Mouse (Mus musculus) kidney, embryonic 14.5 days (tissue): ENCODE data around the gene Ip6k3. TPM values are rescaled to one million over a fixed set of nuclear protein-coding genes. Genes with fewer than 3 reads are reported as not detected.

Experiments used
- ATAC-seq: fragments of 200-750 bp; cut with Nextera tagmentation; 2 replicates; pipeline ENCODE4 v1.8.0; 2017; ENCODE audit warnings: moderate number of reproducible peaks, mild to moderate bottlenecking, moderate TSS enrichment, moderate library complexity; ENCODE audit not compliant: low FRiP score, low TSS enrichment
- H3K27ac ChIP-seq: fragments of 300-500 bp; sonication (generic); 2 replicates; pipeline ENCODE4 v1.5.1; 2014; ENCODE audit warnings: low read depth, mild to moderate bottlenecking, low read length, moderate library complexity, mixed read lengths
- H3K27me3 ChIP-seq: fragments of 300-500 bp; sonication (generic); 2 replicates; pipeline ENCODE4 v1.6.1; 2014; ENCODE audit warnings: mild to moderate bottlenecking, low read length; ENCODE audit not compliant: control insufficient read depth, insufficient read depth
- H3K36me3 ChIP-seq: fragments of 300-500 bp; sonication (generic); 2 replicates; pipeline ENCODE4 v1.6.1; 2014; ENCODE audit warnings: low read length, mixed read lengths; ENCODE audit not compliant: control insufficient read depth, insufficient read depth
- H3K4me1 ChIP-seq: fragments of 300-500 bp; sonication (generic); 2 replicates; pipeline ENCODE4 v1.6.1; 2014; ENCODE audit warnings: low read length, mixed read lengths; ENCODE audit not compliant: control insufficient read depth, insufficient read depth
- H3K4me2 ChIP-seq: fragments of 300-500 bp; sonication (generic); replicated peaks from 2 replicates; pipeline ENCODE4 v1.6.1; 2014; ENCODE audit warnings: low read depth, mild to moderate bottlenecking, low read length
- H3K4me3 ChIP-seq: fragments of 300-500 bp; sonication (generic); 2 replicates; pipeline ENCODE4 v1.5.1; 2014; ENCODE audit warnings: mild to moderate bottlenecking, low read length
- H3K9ac ChIP-seq: fragments of 300-500 bp; sonication (generic); 2 replicates; pipeline ENCODE4 v1.6.1; 2014; ENCODE audit warnings: low read depth, mild to moderate bottlenecking, low read length, moderate library complexity
- H3K9me3 ChIP-seq: fragments of 300-500 bp; sonication (generic); 2 replicates; pipeline ENCODE4 v1.6.1; 2016; ENCODE audit warnings: low read length; ENCODE audit not compliant: control insufficient read depth
- WGBS: fragments of 180-500 bp; shearing (Covaris S2); extraction: QIAGEN DNeasy Blood & Tissue Kit; methylation state at CpG from one replicate; pipeline ENCODE4 v1.1.7; 2014; 5-methylcytosine and 5-hydroxymethylcytosine counted together
- polyA plus RNA-seq: library from polyadenylated mRNA; unstranded; fragments of >200 nt; fragmentation: Nextera tagmentation; extraction: Ambion mirVana; gene quantifications from 2 replicates; pipeline ENCODE4 v1.2.1, GENCODE M21; 2014

Ip6k3 gene
- polyA plus RNA-seq, 1 experiment from 2014 or later: 0.12 TPM

- Histone ChIP-seq H3K27me3 (no peaks in the 10 kb centered on the region), H3K27ac (0 out of 2 replicates have a peak within 1 kb of the TSS, but pooled peaks have one; percentile 39), H3K4me3 (peak within 1 kb of the TSS; percentile 67), H3K9ac (peak within 1 kb of the TSS; percentile 77), H3K9me3 (no peaks in the 10 kb centered on the region), H3K4me2 (peak within 1 kb of the TSS; percentile 38), H3K36me3 (no peaks in the 10 kb centered on the region), H3K4me1 (peaks cover 39% of the 10 kb centered on the region)
- peak; percentile 88 for ATAC-seq
- WGBS: under 1% methylated on average over 46 of the region's 46 CpGs
These were observed 33.9 kb downstream of the Ip6k3 start, which contains the start of gene Uqcc2 for GRCm38 (mm10) chr17:27133551-27134141. TSS of gene Uqcc2 (minus strand) at chr17:27133916.

GRCm38 (mm10) chr17:27132238-27132637 is 35.4 kb downstream of the Ip6k3 start:
- Histone ChIP-seq H3K4me1 (peaks cover 39% of the 10 kb centered on the region), H3K27me3 (no peaks in the 10 kb centered on the region), H3K4me3 (no peak overlapping the region), H3K27ac (no peak overlapping the region), H3K36me3 (no peaks in the 10 kb centered on the region), H3K9me3 (no peaks in the 10 kb centered on the region), H3K9ac (no peak overlapping the region; the same call in 1 of the 2 replicates), H3K4me2 (no peak overlapping the region)
- ATAC-seq: no peak
- WGBS: 82% methylated on average over 10 of the region's 10 CpGs

- Histone ChIP-seq H3K36me3 (no peaks in the 10 kb centered on the region), H3K27me3 (no peaks in the 10 kb centered on the region), H3K4me3 (no peak overlapping the region), H3K4me1 (peaks cover 39% of the 10 kb centered on the region), H3K9me3 (no peaks in the 10 kb centered on the region), H3K4me2 (no peak overlapping the region), H3K9ac (no peak overlapping the region; the same call in 1 of the 2 replicates), H3K27ac (no peak overlapping the region)
- ATAC-seq: peak; percentile 39
- 35% methylated on average over 10 of the region's 10 CpGs for WGBS
These were observed 36.3 kb downstream of the Ip6k3 start for GRCm38 (mm10) chr17:27131240-27131665.

- Histone ChIP-seq H3K4me2 (no peak overlapping the region), H3K27ac (no peak overlapping the region), H3K9me3 (no peaks in the 10 kb centered on the region), H3K4me1 (peaks cover 39% of the 10 kb centered on the region), H3K27me3 (no peaks in the 10 kb centered on the region), H3K9ac (no peak overlapping the region; the same call in 1 of the 2 replicates), H3K36me3 (peaks cover under 1% of the 10 kb centered on the region; the same call in 1 of the 2 replicates), H3K4me3 (no peak overlapping the region)
- no peak for ATAC-seq
- WGBS: 50% methylated on average over 9 of the region's 9 CpGs
These were observed 37.3 kb downstream of the Ip6k3 start for GRCm38 (mm10) chr17:27130246-27130645.

- no peak overlapping the region for H3K9ac ChIP-seq
- 85% methylated on average over 7 of the region's 7 CpGs for WGBS
These were observed 37.8 kb downstream of the Ip6k3 start for GRCm38 (mm10) chr17:27129819-27130218.

GRCm38 (mm10) chr17:27129291-27129690 is 38.3 kb downstream of the Ip6k3 start:
- Histone ChIP-seq H3K9me3 (no peaks in the 10 kb centered on the region), H3K36me3 (peaks cover 9% of the 10 kb centered on the region; the same call in 1 of the 2 replicates), H3K4me3 (no peak overlapping the region), H3K27ac (no peak overlapping the region), H3K27me3 (no peaks in the 10 kb centered on the region), H3K9ac (no peak overlapping the region), H3K4me1 (peaks cover 37% of the 10 kb centered on the region), H3K4me2 (no peak overlapping the region)
- 73% methylated on average over 13 of the region's 13 CpGs for WGBS
- ATAC-seq: no peak

More at GRCm38 (mm10) chr17:27129819-27130218, 37.8 kb downstream of the Ip6k3 start:
- Histone ChIP-seq H3K9me3 (no peaks in the 10 kb centered on the region), H3K4me3 (no peak overlapping the region), H3K4me1 (peaks cover 38% of the 10 kb centered on the region), H3K4me2 (no peak overlapping the region), H3K27ac (no peak overlapping the region), H3K27me3 (no peaks in the 10 kb centered on the region), H3K36me3 (peaks cover 5% of the 10 kb centered on the region; the same call in 1 of the 2 replicates)
- no peak for ATAC-seq

GRCm38 (mm10) chr17:27128189-27128588 is 39.4 kb downstream of the Ip6k3 start:
- 96% methylated on average over 5 of the region's 5 CpGs for WGBS
- peaks cover 20% of the 10 kb centered on the region for H3K36me3 ChIP-seq
- no peak overlapping the region for H3K27ac ChIP-seq
- H3K27me3 ChIP-seq: no peaks in the 10 kb centered on the region
- no peak for ATAC-seq
- no peak overlapping the region for H3K9ac ChIP-seq
- no peak overlapping the region for H3K4me2 ChIP-seq
- H3K4me1 ChIP-seq: peaks cover 34% of the 10 kb centered on the region
- H3K4me3 ChIP-seq: no peak overlapping the region
- H3K9me3 ChIP-seq: no peaks in the 10 kb centered on the region

- H3K36me3 ChIP-seq: peaks cover 32% of the 10 kb centered on the region
- H3K27me3 ChIP-seq: no peaks in the 10 kb centered on the region
- WGBS: 81% methylated on average over 10 of the region's 10 CpGs
- no peaks in the 10 kb centered on the region for H3K9me3 ChIP-seq
- no peak overlapping the region for H3K4me2 ChIP-seq
- H3K9ac ChIP-seq: no peak overlapping the region
- H3K4me3 ChIP-seq: no peak overlapping the region
- no peak for ATAC-seq
- no peak overlapping the region for H3K27ac ChIP-seq
- H3K4me1 ChIP-seq: peaks cover 24% of the 10 kb centered on the region
These were observed 40.6 kb downstream of the Ip6k3 start for GRCm38 (mm10) chr17:27126974-27127373.

- Histone ChIP-seq H3K4me3 (no peak overlapping the region), H3K36me3 (peaks cover 41% of the 10 kb centered on the region), H3K9me3 (no peaks in the 10 kb centered on the region), H3K9ac (no peak overlapping the region), H3K27me3 (no peaks in the 10 kb centered on the region), H3K27ac (peak overlapping the region; percentile 20; the same call in 1 of the 2 replicates), H3K4me1 (peaks cover 15% of the 10 kb centered on the region), H3K4me2 (no peak overlapping the region)
- no peak for ATAC-seq
- 91% methylated on average over 11 of the region's 11 CpGs for WGBS
These were observed 41.9 kb downstream of the Ip6k3 start for GRCm38 (mm10) chr17:27125669-27126202.
